In genomic region chr16:73107608-73108007, GRCm38 (mm10) we compare ENCODE assay signal across 18 mouse cellular contexts.
DNase-seq lines count a peak whose midpoint lies in the region; ATAC-seq and TF ChIP-seq lines count a peak whose summit lies in the region.
"Had no signal": no experiment of that assay in that cellular context is flagged by ENCODE, and none has a peak within 500 bp of the region (broad histone marks: within the 10 kb centered on the region; RNA-seq: fewer than 3 reads in every experiment).

No protein-coding gene starts in this region.

- WGBS in hindbrain, embryonic 14.5 days, result 57% methylated on average over 9 of the region's 9 CpGs
- WGBS in hindbrain, embryonic 10.5 days, result 74% methylated on average over 9 of the region's 9 CpGs
- WGBS in midbrain, postnatal 0 days, result 71% methylated on average over 9 of the region's 9 CpGs
- 94% methylated on average over 9 of the region's 9 CpGs for WGBS in thymus, adult 2 months

- peak; percentile 32; the same call in 1 of the 2 replicates for TF ChIP-seq POLR2A in testis, adult 2 months (IDR thresholded peaks at IDR 0.05; ENCODE audit: control insufficient read depth, low read depth, low read length)
- TF ChIP-seq POLR2A in thymus, adult 2 months (IDR thresholded peaks at IDR 0.05; ENCODE audit: control insufficient read depth, extremely low read depth, insufficient read depth, low read length, poor library complexity), result no peak

- no peaks in the 10 kb centered on the region for H3K9me3 ChIP-seq in hindbrain, embryonic 14.5 days (ENCODE audit: control insufficient read depth, low read length)
- no peaks in the 10 kb centered on the region for H3K9me3 ChIP-seq in hindbrain, embryonic 10.5 days
- no peaks in the 10 kb centered on the region for H3K9me3 ChIP-seq in midbrain, postnatal 0 days (ENCODE audit: low read length)
- H3K9me3 ChIP-seq: kidney, embryonic 15.5 days; limb, embryonic 15.5 days had no signal

- DNase-seq in hindbrain, embryonic 14.5 days (ENCODE audit: low spot score), result no peak
- DNase-seq in hindbrain, embryonic 10.5 days (ENCODE audit: low spot score), result no peak
- DNase-seq in testis, postnatal 10 days (ENCODE audit: low spot score), result no peak
- peak; percentile 27 to 38 for DNase-seq in cerebellum, postnatal 25 days
- peak; percentile 77 for DNase-seq in midbrain, postnatal 0 days (ENCODE audit: low spot score)
- no peak for DNase-seq in thymus, adult 2 months
- no peak for DNase-seq in T-cell, adult 2 months (ENCODE audit: low spot score)
- DNase-seq: adrenal gland, adult 2 months; heart, adult 2 months; liver, postnatal 0 days; lung, postnatal 36 days; thymus, postnatal 25 days had no signal

- no peak for TF ChIP-seq CTCF in testis, adult 2 months (IDR thresholded peaks at IDR 0.05; ENCODE audit: control insufficient read depth, insufficient read depth, insufficient replicate concordance, low read depth, low read length)
- TF ChIP-seq CTCF in midbrain, postnatal 0 days (IDR thresholded peaks at IDR 0.05), result no peak
- no peak for TF ChIP-seq CTCF in thymus, adult 2 months (IDR thresholded peaks at IDR 0.05; ENCODE audit: borderline replicate concordance, control insufficient read depth, extremely low read depth, insufficient read depth, low read length, poor library complexity)

- H3K27me3 ChIP-seq in hindbrain, embryonic 14.5 days (ENCODE audit: control insufficient read depth, insufficient read depth, low read length), result no peaks in the 10 kb centered on the region
- H3K27me3 ChIP-seq in hindbrain, embryonic 10.5 days (ENCODE audit: insufficient read depth, poor library complexity, severe bottlenecking), result no peaks in the 10 kb centered on the region
- H3K27me3 ChIP-seq in testis, adult 2 months (ENCODE audit: control insufficient read depth, insufficient read depth, low read length), result no peaks in the 10 kb centered on the region
- no peaks in the 10 kb centered on the region for H3K27me3 ChIP-seq in midbrain, postnatal 0 days (ENCODE audit: insufficient read depth, low read length)
- no peaks in the 10 kb centered on the region for H3K27me3 ChIP-seq in thymus, adult 2 months (ENCODE audit: control insufficient read depth, insufficient read depth, low read length)
- H3K27me3 ChIP-seq: kidney, embryonic 15.5 days; limb, embryonic 15.5 days; neural tube, embryonic 13.5 days had no signal

- no peak overlapping the region for H3K27ac ChIP-seq in hindbrain, embryonic 14.5 days
- H3K27ac ChIP-seq in hindbrain, embryonic 10.5 days, result no peak overlapping the region
- H3K27ac ChIP-seq in testis, adult 2 months (ENCODE audit: control insufficient read depth, insufficient read depth, low read depth, low read length), result peak overlapping the region; percentile 87
- H3K27ac ChIP-seq in midbrain, postnatal 0 days (ENCODE audit: low read depth, low read length), result no peak overlapping the region
- H3K27ac ChIP-seq in thymus, adult 2 months (ENCODE audit: control insufficient read depth, insufficient read depth, low read length), result no peak overlapping the region
- H3K27ac ChIP-seq: heart, adult 2 months; kidney, embryonic 15.5 days; left cerebral cortex, adult 2 months; limb, embryonic 15.5 days; neural tube, embryonic 13.5 days had no signal

- H3K4me3 ChIP-seq in hindbrain, embryonic 14.5 days (replicated peaks; ENCODE audit: low read length), result no peak overlapping the region
- no peak overlapping the region for H3K4me3 ChIP-seq in hindbrain, embryonic 10.5 days
- H3K4me3 ChIP-seq in testis, adult 2 months (ENCODE audit: control insufficient read depth, low read depth, low read length), result peak overlapping the region; percentile 75
- H3K4me3 ChIP-seq in midbrain, postnatal 0 days (ENCODE audit: low read depth, low read length), result no peak overlapping the region
- H3K4me3 ChIP-seq in thymus, adult 2 months (ENCODE audit: control insufficient read depth, insufficient read depth, low read length), result no peak overlapping the region
- H3K4me3 ChIP-seq: heart, adult 2 months; kidney, embryonic 15.5 days; limb, embryonic 15.5 days; neural tube, embryonic 13.5 days had no signal

- 0 out of 2 replicates have a peak, but pooled peaks cover 11% of the 10 kb centered on the region for H3K4me1 ChIP-seq in hindbrain, embryonic 14.5 days (replicated peaks; ENCODE audit: control insufficient read depth, insufficient read depth, low read length)
- H3K4me1 ChIP-seq in hindbrain, embryonic 10.5 days (replicated peaks), result peaks cover 8% of the 10 kb centered on the region; the same call in 1 of the 2 replicates
- peaks cover 8% of the 10 kb centered on the region for H3K4me1 ChIP-seq in testis, adult 2 months (ENCODE audit: control insufficient read depth, insufficient read depth, low read length)
- no peaks in the 10 kb centered on the region; the same call in 1 of the 2 replicates for H3K4me1 ChIP-seq in midbrain, postnatal 0 days (ENCODE audit: insufficient read depth, low read length)
- no peaks in the 10 kb centered on the region for H3K4me1 ChIP-seq in thymus, adult 2 months (replicated peaks; ENCODE audit: control insufficient read depth, insufficient read depth, low read length)
- H3K4me1 ChIP-seq: limb, embryonic 15.5 days had no signal

- H3K9ac ChIP-seq in hindbrain, embryonic 14.5 days, result no peak overlapping the region
- H3K9ac ChIP-seq in midbrain, postnatal 0 days (replicated peaks; ENCODE audit: low read length, poor library complexity, severe bottlenecking), result no peak overlapping the region
- H3K9ac ChIP-seq: kidney, embryonic 15.5 days; limb, embryonic 15.5 days; liver, postnatal 0 days; neural tube, embryonic 13.5 days had no signal

- no peak overlapping the region for H3K4me2 ChIP-seq in hindbrain, embryonic 14.5 days (replicated peaks)
- no peak overlapping the region for H3K4me2 ChIP-seq in midbrain, postnatal 0 days (ENCODE audit: low read depth, low read length, poor library complexity, severe bottlenecking)
- H3K4me2 ChIP-seq: kidney, embryonic 15.5 days; limb, embryonic 15.5 days had no signal

- H3K36me3 ChIP-seq in hindbrain, embryonic 14.5 days (replicated peaks; ENCODE audit: control insufficient read depth, insufficient read depth), result no peaks in the 10 kb centered on the region
- H3K36me3 ChIP-seq in hindbrain, embryonic 10.5 days, result no peaks in the 10 kb centered on the region
- H3K36me3 ChIP-seq in testis, adult 2 months (ENCODE audit: control insufficient read depth, insufficient read depth, low read length), result no peaks in the 10 kb centered on the region
- no peaks in the 10 kb centered on the region for H3K36me3 ChIP-seq in midbrain, postnatal 0 days (ENCODE audit: insufficient read depth, low read length)
- H3K36me3 ChIP-seq in thymus, adult 2 months (ENCODE audit: control insufficient read depth, insufficient read depth, low read length), result no peaks in the 10 kb centered on the region
- H3K36me3 ChIP-seq: G1E; kidney, embryonic 15.5 days; limb, embryonic 15.5 days; neural tube, embryonic 13.5 days had no signal

- peak; percentile 33; the same call in 1 of the 2 replicates for ATAC-seq in hindbrain, embryonic 14.5 days (ENCODE audit: low FRiP score)
- ATAC-seq in midbrain, postnatal 0 days (ENCODE audit: low FRiP score), result no peak
- ATAC-seq: liver, postnatal 0 days had no signal

Comparison
In these comparisons a context has a peak if more than half of its experiments do, and no peak if none do; other contexts are left out.
1. DNase-seq: peak in cerebellum, postnatal 25 days (2 of 2) and midbrain, postnatal 0 days (single experiment); none in hindbrain, embryonic 14.5 days (single experiment), hindbrain, embryonic 10.5 days (single experiment), testis, postnatal 10 days (single experiment), thymus, adult 2 months (single experiment) and T-cell, adult 2 months (single experiment).